Mouse (Mus musculus) ovary, postnatal 36 days (tissue): ENCODE measurements around the gene Fgfr2.
"Not testable (repeated sequence)": the region's sequence is repeated elsewhere in the genome, so short reads cannot be mapped to it uniquely, and the experiment has no call there.

Experiments used
- DNase-seq: peaks from one replicate; pipeline ENCODE4 v3.0.0; 2022; ENCODE audit warnings: low spot score, mixed read lengths

The Fgfr2 gene

DNA sequence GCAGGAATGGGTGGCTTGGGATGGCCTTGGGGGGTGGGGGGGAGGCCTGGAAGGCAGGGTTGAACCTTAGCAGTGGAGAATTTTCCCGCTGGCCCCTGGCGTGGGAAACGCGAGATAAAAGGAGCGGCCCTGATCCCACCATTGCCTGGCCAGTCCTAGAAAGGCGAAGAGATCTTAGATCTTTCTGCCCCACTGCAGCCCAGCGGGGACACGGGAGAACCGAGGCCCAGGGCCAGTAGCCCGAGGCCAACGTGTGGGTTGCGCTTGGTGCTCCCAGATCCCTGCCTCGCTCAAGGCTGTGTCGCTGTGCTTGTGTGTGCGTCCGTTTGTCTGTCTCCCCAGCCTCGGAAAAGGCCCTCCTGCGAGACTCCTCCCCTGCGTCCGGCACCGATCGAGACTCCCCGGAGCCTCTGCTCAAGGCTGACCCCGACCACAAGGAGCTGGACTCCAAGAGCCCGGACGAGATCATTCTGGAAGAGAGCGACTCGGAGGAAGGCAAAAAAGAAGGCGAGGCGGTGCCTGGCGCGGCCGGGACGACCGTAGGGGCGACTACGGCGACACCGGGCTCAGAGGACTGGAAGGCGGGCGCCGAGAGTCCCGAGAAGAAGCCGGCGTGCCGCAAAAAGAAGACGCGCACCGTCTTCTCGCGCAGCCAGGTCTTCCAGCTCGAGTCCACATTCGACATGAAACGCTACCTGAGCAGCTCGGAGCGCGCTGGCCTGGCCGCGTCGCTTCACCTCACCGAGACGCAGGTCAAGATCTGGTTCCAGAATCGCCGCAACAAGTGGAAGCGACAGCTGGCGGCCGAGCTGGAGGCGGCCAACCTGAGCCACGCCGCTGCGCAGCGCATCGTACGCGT lies 1579.3 kb downstream of the Fgfr2 start:
- no peak for DNase-seq

DNA sequence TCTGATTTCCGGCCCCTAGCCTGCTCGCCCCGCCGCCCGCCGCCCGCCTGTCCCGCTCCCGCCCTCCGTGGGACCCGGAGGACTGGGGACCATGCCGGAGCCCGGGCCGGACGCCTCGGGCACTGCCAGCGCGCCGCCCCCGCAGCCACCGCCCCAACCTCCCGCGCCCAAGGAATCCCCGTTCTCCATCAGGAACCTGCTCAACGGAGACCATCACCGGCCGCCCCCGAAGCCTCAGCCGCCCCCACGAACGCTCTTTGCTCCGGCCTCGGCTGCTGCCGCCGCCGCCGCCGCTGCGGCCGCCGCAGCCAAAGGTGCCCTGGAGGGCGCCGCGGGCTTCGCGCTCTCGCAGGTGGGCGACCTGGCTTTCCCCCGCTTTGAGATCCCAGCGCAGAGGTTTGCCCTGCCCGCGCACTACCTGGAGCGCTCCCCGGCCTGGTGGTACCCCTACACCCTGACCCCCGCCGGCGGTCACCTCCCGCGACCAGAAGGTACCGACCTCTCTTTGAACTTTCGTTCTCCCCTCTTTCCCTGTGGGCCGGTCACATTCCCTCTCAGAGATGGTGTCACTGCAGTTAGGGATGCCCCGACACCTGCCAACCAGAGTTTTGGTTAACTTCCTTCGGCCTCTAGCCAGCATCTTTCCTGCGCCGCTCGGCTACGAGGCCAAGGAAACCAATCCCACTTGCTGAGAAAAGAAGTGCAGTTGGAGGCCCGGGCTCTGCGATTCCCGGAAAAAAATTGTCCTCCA lies 1580.1 kb downstream of the Fgfr2 start:
- no peak for DNase-seq

DNA sequence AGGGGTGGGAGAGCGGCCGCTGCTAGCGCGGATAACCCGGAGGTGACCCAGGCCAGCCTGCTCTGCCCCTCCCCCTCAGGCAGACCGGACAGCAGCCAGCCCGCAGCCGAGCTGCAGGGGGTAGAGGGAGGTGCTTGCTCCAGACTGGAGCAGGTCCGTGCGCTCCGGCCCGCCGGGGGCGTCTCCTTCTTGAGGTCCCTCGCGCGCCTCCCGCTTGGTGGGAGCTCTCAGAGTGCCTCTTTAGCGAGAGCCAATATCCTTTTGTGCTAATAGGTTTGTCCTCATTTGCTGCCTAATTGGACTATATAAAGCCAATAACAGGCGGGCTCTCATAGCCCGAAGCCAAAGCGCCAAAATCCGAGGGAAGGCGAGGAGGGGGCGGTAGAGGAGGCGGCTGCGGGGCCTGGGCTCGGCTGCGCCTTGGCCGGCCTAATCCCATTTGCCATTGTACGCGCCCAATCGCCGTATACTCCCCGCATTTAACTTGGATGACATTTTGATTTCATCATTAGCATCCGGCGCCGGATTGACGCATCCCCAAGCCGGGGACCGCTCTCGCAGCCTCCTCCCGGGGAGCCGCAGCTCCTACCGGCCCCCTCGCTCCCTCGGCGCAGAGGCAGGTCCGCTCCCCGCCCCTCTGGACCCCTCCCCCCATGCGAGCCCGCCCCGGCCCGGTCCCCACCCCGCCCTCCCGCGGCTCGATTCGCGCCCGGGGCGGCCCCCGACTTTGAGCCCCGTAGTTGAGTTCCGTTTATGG lies 1580.9 kb downstream of the Fgfr2 start, which contains the start of gene Hmx3:
Gene Hmx3, plus strand, starts transcription at position 753 of the 757 bp plus-strand sequence.
- DNase-seq, result no peak

DNA sequence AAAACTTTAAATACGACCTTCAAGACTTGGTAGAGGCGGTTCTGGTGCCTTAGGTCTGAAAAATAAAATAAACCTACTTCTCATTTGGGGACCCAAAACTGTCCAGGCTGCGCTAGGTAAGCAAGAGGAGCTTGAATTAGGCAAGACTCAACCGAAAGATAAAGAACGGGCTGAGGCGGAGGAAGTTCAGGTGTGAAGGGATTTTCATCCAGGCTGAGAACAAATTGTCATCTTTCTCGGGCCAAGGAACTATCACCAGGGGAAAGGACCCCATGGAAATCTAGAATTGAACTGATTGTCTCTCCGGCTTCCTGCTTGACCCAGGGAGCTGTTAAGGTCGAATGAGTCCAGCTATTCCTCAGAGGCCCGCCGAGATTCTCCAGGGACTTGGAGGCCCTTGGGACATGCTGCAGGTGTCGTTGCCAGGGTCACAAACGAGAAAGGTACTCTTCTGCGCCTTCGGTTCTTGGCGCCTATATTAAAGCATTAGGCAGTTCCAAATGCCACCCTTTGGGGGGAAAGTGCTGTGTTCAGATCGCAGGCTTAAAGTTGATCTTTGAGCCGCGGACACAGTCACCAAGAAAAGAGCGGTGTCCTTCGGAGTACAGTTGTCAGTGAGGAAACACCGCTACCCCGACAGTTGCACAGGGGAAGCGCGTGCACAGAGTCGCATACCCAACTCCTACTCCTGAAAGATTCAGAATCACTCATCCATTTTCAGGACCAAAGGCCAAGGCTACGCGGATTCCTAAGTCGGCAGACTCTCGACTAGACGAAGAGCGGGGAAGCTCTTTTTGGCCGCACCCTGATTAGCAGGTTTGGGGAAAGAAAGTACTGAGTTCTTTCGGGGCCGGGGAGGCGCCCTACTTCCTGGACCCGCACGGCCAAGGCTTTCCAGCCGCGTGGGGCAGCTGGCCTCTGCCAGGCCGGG lies 1581.7 kb downstream of the Fgfr2 start:
- DNase-seq, result no peak

DNA sequence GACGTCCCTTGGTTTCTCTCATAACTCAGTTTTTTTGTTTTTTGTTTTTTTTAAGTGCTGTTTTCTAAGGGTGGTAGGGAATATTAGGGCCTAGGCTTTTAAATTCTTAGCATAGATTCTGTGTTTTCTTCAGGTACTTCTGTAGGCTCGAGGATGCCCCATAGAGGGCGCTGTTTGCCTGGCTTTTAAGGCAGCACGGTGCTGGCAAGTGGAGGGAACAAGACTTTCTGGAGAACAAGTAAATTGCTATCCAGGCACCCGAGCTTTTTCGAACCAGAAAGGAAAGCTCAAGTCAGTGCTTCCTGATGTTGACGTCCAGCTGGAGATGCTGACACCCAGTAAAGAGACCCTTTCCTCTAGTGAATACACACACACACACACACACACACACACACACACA lies 1583.2 kb downstream of the Fgfr2 start:
- DNase-seq, result peak; percentile 75

DNA sequence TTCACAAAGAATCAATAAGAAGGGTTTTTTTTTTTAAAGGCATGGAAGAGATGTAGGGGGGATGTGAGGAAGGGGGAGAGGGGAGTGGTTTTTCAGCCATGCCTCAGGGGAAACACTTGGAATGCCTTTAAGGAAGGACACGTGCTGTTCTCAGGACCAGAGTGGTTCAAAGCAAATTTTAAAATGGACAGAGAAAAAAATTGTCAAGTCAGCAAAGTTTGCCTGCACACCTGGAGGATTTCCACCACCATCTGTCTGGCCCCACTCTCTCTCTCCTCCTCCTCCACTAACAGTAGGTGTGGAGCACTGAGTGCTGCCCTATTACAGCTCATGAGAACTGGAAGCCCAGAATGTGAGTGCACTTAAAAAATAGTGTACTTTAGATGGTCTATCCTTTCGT lies 1619.4 kb downstream of the Fgfr2 start:
- no peak for DNase-seq

DNA sequence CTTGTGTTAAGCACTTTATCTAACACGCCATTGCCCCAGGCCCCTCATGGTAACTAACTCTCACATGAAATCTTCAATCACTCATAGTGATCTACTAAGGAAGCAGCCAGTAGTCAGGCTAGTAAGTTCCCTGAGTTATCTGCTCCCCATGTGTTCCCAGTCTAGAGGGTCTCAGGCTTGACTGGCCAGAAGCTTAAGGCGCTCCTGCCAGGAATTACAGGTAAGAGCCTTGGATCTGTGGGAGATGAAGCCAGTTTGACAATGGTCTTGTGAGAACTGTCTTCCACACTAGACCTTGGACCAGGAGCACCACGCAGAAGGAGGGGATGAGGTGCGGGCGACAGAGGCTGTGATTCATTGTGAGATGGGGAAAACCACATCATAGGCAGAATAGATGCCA lies 1644.7 kb downstream of the Fgfr2 start:
- no peak for DNase-seq

DNA sequence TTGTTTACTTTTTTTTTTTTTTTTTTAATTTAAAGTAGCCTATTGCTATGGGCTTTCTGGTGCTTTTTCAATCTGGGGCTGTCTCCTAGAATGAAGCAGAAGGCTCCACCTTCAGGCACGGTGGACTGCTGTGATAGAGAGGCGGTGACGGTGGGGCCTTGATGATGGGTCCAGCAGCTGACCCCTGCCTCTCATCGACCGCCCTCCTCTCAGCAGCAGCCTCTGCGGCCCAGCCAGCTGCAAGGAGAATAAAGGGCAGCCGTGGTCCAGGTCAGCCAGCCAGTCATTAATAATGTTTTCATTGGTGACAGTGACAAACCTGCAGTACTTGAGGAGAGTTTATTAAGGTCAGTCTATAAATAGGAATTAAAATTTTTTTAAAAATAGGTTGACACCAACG lies 1646.0 kb downstream of the Fgfr2 start:
- DNase-seq, result no peak

DNA sequence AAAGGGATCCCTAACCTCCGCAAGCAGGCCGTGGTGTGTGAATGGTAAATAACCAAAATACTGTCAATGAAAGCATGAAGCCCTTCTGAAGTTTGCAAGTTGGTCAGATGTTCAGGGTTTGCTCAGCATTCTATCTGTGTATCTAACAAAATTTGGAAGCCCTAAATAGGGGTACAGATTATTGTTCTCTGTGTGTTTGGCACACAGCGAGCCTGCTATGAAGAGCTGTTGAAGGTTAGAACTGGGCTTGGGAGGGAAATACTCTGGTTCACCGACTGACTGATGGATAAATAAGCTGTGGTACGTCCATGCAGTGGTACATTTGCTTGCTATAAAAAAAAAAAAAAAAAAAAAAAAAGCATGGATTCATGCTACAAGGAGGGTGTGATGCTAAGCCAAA lies 1651.6 kb downstream of the Fgfr2 start:
- DNase-seq, result no peak

DNA sequence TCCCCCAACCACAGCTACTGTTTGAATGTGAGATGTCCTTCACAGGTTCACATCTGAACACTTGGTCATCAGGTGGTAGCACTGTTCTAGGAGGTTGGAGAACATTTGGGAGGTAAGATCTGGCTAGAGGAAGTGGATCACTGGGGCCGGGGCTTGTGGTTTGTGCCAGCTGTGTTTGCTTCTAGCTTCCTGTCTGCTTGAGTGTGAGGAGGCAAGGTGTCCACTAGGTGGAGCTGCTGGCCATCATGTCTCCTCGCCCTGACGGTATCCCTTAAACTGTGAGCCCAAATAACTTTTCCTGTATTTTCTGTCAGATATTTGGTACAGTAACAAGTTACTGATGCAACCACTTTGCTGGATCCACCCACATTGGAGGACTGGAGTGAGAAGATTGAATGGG lies 1653.6 kb downstream of the Fgfr2 start:
- no peak for DNase-seq

DNA sequence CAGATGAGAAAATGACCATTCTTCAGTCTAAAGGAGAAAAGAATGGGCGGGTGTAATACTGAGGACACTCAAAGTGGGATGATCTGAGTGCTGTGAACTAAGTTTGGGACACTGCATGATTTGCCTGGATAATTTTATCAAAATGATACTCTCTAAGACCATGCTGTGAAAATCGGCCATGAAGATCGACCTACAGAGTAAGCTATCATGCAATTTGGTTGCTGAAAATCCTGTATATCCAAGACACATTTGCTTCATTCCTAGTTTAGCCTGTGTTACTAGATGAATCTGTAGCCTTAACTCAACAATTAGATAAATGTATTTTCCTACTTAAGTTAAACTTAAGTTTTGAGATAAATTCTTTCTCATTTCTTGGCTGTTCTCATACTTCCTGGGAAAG lies 1655.8 kb downstream of the Fgfr2 start:
- no peak for DNase-seq

DNA sequence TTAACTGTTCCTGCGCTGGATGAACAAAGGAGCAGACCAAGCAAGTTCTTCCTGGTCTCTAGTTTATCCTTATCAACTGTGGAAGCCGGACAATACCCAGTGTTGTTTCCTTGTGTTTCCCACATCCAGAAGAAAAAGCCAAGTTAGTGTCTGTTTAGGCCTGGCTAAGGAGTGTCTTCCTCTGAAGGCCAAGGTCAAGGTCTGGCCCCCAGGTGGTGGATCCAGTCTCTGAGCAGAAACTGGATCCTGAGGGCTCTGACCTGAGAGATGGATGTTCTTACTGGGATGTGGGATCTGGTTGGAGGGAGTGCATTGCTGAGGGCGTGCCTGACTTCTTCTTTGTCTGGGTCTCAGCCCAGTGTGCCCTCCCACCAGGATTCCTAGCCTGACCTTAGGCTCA lies 1657.4 kb downstream of the Fgfr2 start:
- no peak for DNase-seq

DNA sequence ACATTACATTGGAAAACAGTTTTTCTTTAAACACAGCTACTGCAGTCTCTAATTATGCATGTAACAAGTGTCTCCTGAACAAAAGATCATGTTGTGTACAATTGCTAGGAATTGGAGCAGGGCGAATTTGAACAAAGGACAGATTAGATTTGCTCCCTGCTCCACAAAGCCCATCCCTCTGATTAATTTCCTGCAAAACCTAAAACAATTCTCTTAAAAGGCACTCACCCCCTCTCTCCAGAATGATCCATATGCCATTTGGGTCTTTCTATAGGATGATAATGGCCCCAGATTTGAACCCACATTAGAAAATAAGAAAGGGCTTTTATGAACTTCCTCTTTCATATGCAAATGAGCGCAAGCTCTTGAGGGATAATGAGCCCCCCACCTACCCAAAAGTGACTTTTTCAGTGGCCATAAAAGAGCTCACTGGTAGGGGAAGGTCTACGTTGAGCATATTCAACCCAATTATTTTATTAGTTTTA lies 1658.0 kb downstream of the Fgfr2 start:
- no peak for DNase-seq

DNA sequence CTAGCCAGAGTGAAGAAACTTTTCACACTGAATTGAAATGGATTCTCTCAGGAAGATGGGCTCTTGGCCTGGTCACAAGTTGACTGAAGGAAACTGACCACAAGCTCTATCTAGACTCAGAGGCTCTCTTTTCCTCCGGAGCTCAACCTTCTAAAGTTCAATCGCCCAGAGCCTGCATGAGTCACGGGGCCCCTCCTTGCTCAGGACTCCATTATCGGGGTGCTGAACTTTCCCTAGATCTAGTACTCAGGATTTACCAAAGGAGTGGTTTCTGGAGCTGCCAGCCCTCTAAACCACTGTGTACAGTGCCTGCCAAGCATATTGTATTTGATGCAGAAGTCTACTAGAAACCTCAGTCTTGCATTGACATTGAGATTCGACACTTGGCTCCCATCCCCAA lies 1666.4 kb downstream of the Fgfr2 start:
- no peak for DNase-seq

DNA sequence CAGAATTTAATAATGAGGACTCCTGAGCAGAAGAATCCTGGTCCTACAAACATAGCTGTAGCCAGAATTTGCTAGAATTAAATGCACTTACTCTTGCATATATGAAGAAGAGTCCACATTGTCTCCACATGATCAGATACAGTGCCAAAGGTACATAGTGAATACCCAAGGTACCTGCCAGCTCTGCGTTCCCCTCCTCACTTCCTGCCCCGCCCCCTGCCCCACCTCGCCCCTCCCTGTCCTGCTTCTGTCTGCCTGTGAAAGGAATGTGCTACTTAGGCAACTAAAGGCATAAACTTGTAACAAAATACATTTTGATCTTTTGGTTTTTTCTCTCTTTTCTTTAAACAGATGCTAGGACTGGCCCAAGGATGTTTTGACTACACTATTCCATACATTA lies 1686.1 kb downstream of the Fgfr2 start:
- no peak for DNase-seq

DNA sequence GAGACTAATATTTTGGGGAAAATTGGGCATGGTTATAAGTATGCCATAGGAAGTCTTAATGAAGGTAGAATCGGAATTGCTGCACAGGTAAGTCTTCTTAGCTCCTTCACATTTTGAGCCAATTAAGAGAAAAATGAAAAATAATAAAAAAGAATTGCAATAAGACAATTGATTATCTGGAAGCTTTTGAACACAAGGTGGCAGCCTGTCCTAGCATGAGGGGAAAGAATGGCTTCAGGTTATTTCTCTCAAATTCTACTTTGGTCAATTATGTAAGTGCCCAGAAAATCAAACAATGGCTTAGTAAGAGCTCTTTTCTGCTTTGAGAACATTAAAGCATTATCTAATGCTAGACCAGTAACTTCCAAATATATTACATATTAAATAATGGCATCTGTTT lies 1688.9 kb downstream of the Fgfr2 start:
- DNase-seq, result no peak

DNA sequence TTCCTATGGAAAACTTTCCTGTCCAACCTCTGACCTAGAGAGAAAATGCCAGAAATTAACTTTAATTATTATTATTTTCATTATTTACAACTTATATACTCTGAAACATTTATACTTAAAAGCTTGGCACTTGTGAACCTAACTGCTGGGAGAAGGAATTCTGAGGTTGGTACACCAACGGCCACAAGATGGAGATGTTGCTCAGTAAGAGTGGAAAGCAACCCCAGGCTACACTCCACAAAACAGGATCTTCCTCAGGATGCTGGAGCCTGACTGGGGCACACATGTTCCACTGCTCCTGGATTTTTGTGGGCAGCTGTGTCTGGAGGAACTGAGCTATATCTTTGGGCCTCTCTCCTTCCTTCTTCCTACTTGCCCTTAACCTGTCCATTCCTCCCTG lies 1690.9 kb downstream of the Fgfr2 start:
- DNase-seq, result no peak

DNA sequence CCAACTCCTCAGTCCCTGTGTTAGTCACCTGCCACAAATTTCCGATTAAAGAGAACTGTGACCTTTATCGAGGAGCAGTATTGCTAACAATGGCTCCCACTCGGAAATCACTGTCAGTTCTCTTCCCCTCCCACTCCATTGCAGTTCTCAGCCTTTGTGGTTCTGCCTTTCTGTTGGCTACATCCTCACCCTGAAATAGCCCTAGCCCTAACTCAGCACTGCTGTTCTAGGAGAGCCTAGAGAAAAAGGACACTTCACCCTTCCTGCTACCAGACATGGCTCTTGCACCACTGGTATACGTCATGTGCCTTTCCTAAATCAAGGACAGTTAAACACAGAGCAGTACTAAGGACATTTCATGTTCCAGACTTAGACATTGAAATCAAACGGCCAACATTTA lies 1695.8 kb downstream of the Fgfr2 start:
- DNase-seq, result no peak

DNA sequence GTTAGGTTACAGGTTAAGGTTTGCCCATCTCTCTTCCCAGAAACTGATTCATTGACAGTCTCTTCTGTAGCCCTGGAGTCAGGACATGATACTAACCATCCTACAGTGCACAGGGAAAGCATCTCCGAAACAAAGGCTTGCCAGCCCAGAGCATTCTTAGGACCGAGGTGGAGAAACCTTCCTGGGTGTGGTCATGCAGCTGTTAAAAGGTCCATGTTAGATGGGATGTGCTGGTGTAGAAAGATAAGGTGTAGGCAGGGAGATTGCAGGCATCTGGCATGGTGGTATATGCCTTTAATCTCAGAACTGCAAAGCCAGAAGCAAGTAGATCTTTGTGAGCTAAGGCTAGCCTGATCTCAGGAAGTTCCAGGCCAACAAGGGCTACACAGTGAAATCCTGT lies 1698.2 kb downstream of the Fgfr2 start:
- no peak for DNase-seq

DNA sequence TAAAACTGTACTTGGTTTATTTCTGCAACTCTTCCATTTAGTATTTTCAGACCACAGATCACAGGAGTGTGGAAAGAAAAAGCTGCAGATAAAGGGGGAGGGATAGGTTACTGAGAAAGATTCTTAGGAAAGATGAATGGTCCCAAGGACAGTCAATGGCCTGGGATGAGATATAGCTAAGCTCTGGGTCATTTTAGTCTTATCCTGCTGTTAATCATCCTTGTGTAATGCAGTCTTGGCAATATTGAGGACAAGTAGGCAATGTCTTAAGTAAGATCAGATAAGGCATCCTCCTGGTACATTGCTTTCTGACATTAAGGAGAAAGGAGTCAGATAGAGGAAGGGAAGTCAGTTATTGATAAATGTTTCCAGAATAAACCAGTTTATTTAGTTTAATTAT lies 1705.5 kb downstream of the Fgfr2 start:
- DNase-seq, result no peak

DNA sequence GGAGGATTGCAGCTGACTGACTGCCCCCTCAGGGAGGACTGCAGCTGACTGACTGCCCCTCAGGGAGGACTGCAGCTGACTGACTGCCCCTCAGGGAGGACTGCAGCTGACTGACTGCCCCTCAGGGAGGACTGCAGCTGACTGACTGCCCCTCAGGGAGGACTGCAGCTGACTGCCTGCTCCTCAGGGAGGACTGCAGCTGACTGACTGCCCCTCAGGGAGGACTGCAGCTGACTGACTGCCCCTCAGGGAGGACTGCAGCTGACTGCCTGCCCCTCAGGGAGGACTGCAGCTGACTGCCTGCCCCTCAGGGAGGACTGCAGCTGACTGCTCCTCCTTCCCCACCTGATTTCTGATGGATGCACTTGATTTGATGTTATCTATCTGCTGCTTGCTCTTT lies 1706.4 kb downstream of the Fgfr2 start:
- DNase-seq, result not testable (repeated sequence)

DNA sequence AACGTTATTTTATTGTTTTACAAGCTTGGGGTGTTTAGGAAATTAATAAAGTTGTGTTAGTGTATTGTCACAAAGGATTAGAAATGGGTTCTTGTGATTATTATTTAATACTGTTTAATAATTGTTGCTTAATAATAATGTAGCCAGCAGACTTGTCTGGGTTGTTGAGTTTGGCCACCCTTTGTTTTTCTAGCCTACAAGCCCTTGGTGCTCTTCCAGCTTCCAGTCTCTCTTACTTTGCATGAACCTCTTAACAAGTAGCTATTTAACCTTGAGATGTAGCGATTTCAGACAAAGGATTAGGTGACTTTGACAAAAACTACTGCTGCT lies 1711.2 kb downstream of the Fgfr2 start:
- no peak for DNase-seq
